Mouse (Mus musculus) small intestine, adult 2 months (tissue): ENCODE results near the gene Galnt15. TPM values are rescaled to one million over a fixed set of nuclear protein-coding genes. Genes with fewer than 3 reads are reported as not detected.
A peak's percentile ranks its signal among the peaks of the same experiment; 100 is the strongest.

ENCODE experiments used
- H3K27ac ChIP-seq: fragments of 200-500 bp; 2 replicates; pipeline ENCODE4 v1.5.1; 2012; ENCODE audit warnings: low read depth, low read length, control low read depth, inconsistent platforms; ENCODE audit not compliant: insufficient read depth
- H3K27me3 ChIP-seq: fragments of 200-500 bp; 2 replicates; pipeline ENCODE4 v1.6.1; 2012; ENCODE audit warnings: mild to moderate bottlenecking, moderate library complexity, low read length, inconsistent platforms; ENCODE audit not compliant: control insufficient read depth, insufficient read depth
- H3K36me3 ChIP-seq: fragments of 200-500 bp; 2 replicates; pipeline ENCODE4 v1.6.1; 2012; ENCODE audit warnings: mild to moderate bottlenecking, low read length, control low read depth, inconsistent platforms; ENCODE audit not compliant: control insufficient read depth, insufficient read depth
- H3K4me1 ChIP-seq: fragments of 200-500 bp; 2 replicates; pipeline ENCODE4 v1.6.1; 2012; ENCODE audit warnings: low read length, inconsistent platforms, mixed read lengths; ENCODE audit not compliant: control insufficient read depth, insufficient read depth, insufficient read length
- H3K4me3 ChIP-seq: fragments of 200-500 bp; 2 replicates; pipeline ENCODE4 v1.5.1; 2012; ENCODE audit warnings: low read depth, mild to moderate bottlenecking, control low read depth, inconsistent platforms, low read length, moderate library complexity
- CTCF ChIP-seq: fragments of 200-500 bp; IDR thresholded peaks from 2 replicates; pipeline ENCODE4 v1.5.1; 2012; ENCODE audit warnings: low read depth, mild to moderate bottlenecking, control low read depth, inconsistent platforms, low read length, moderate library complexity, mixed read lengths; ENCODE audit not compliant: insufficient replicate concordance, insufficient read length; ENCODE audit errors: extremely low read depth
- POLR2A ChIP-seq: fragments of 200-500 bp; IDR thresholded peaks from 2 replicates; pipeline ENCODE4 v1.6.1; 2012; ENCODE audit warnings: low read depth, mild to moderate bottlenecking, control low read depth, inconsistent platforms, low read length, moderate library complexity
- whole genome bisulfite sequencing: fragments of 180-500 bp; shearing (Covaris S2); methylation state at CpG from one replicate; pipeline ENCODE4 v1.1.7; 2018; 5-methylcytosine and 5-hydroxymethylcytosine counted together
- polyA plus RNA-seq: library from polyadenylated mRNA; depleted of rRNA; stranded (reverse); fragments of >200 nt; gene quantifications from 2 replicates; pipeline ENCODE4 v1.2.3, GENCODE M21; 2012

The Galnt15 gene
- polyA plus RNA-seq, 1 experiment: 2.1 TPM

- 56% methylated on average over 8 of the region's 8 CpGs for WGBS
- Histone ChIP-seq H3K4me1 (no peaks in the 10 kb centered on the region), H3K36me3 (peaks cover 10% of the 10 kb centered on the region), H3K27ac (no peak overlapping the region), H3K4me3 (no peak overlapping the region), H3K27me3 (no peaks in the 10 kb centered on the region)
- no peak for TF ChIP-seq POLR2A
- TF ChIP-seq CTCF: peak; percentile 91
Observed at GRCm38 (mm10) chr14:32076896-32077575, 48.2 kb downstream of the Galnt15 start.

GRCm38 (mm10) chr14:32081026-32081425 is 52.2 kb downstream of the Galnt15 start:
- TF ChIP-seq CTCF: no peak
- TF ChIP-seq POLR2A: no peak
- H3K4me3 ChIP-seq: no peak overlapping the region

GRCm38 (mm10) chr14:32082891-32083290 is 54.1 kb downstream of the Galnt15 start:
- 92% methylated on average over 6 of the region's 6 CpGs for WGBS
- Histone ChIP-seq H3K36me3 (peaks cover 19% of the 10 kb centered on the region), H3K4me1 (peaks cover 3% of the 10 kb centered on the region; the same call in 1 of the 2 replicates), H3K27me3 (no peaks in the 10 kb centered on the region), H3K4me3 (no peak overlapping the region), H3K27ac (no peak overlapping the region)
- TF ChIP-seq POLR2A (no peak), CTCF (no peak)

More at GRCm38 (mm10) chr14:32081026-32081425, 52.2 kb downstream of the Galnt15 start:
- no peak overlapping the region for H3K27ac ChIP-seq
- H3K36me3 ChIP-seq: peaks cover 19% of the 10 kb centered on the region
- H3K27me3 ChIP-seq: no peaks in the 10 kb centered on the region
- no peaks in the 10 kb centered on the region for H3K4me1 ChIP-seq
- WGBS: 69% methylated on average over 10 of the region's 10 CpGs

DNA sequence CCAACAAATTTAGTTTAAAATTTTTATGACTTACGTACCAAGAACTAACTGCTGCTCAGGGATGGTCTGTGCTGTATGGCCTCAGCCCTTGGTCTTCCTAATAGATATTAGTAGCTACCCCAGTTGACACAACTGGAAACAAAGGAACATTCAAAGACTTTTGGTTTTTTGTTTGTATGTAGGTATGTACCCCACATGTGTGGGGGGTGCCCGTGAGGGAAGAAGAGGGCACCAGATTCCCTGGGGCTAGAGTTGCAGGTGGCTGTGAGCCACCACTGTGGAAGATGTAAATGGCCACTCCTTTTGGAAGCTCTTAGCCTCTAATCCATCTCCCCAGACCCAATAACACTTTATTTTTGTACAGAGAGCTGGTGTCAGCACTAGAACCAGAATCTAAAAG is 54.7 kb downstream of the Galnt15 start:
- no peak overlapping the region for H3K4me3 ChIP-seq
- H3K27ac ChIP-seq: no peak overlapping the region
- H3K4me1 ChIP-seq: peaks cover 3% of the 10 kb centered on the region; the same call in 1 of the 2 replicates
- H3K27me3 ChIP-seq: no peaks in the 10 kb centered on the region
- TF ChIP-seq POLR2A (no peak), CTCF (no peak)
- WGBS: 95% methylated on average over 2 of the region's 2 CpGs
- H3K36me3 ChIP-seq: peaks cover 19% of the 10 kb centered on the region

GRCm38 (mm10) chr14:32084761-32085485 is 56.1 kb downstream of the Galnt15 start, which contains the start of gene Oxnad1:
Gene Oxnad1, plus strand, starts transcription at chr14:32085374.
- peaks cover 3% of the 10 kb centered on the region; the same call in 1 of the 2 replicates for H3K4me1 ChIP-seq
- peaks cover 19% of the 10 kb centered on the region for H3K36me3 ChIP-seq
- no peaks in the 10 kb centered on the region for H3K27me3 ChIP-seq
- peak within 1 kb of the TSS; percentile 76 for H3K4me3 ChIP-seq
- TF ChIP-seq POLR2A: no peak
- no peak for TF ChIP-seq CTCF
- peak within 1 kb of the TSS; percentile 87 for H3K27ac ChIP-seq
- WGBS: 2% methylated on average over 22 of the region's 22 CpGs

DNA sequence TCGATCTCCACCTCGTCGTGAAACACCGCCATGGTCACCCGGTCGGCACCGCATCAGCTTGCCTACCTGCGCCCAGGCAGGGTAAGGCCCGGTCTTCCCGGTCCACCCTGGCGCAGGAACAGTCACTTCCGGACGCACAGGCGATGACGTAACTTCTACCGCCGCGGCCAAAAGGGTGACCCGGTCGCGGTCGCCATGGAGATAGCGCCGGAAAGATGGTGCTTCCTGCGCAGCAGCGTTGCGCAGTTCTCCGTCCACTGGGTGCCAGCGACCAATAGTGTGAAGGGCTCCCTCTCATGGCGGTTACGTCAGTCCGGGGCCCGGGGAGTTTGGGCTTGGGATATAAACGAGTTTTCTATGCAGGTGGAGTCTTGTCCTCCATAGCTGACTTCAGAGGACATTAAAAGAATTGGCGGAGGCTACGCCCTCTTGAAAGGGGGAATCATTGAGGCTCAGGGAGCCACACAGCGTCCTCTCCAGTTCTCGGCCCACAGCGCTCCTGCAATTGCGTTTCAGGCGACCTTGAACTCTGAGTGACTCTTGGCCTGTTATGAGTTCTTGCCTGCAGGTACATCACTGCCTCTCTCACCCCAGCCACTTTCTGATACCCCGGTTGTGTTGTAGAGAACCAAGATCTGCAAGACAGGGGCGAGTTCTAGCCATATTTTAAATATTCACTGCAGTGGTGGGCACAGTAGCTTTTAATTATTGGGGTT is 56.9 kb downstream of the Galnt15 start, which contains the start of gene Dph3:
Gene Dph3 (minus strand): TSS at position 244 of the 716 bp plus-strand sequence.
- TF ChIP-seq POLR2A (peak; percentile 86; the same call in 1 of the 2 replicates), CTCF (peak; percentile 39; the same call in 1 of the 2 replicates)
- under 1% methylated on average over 43 of the region's 43 CpGs for WGBS
- Histone ChIP-seq H3K36me3 (peaks cover 19% of the 10 kb centered on the region), H3K27ac (peak within 1 kb of the TSS; percentile 87), H3K4me3 (peak within 1 kb of the TSS; percentile 76), H3K4me1 (peaks cover 3% of the 10 kb centered on the region; the same call in 1 of the 2 replicates), H3K27me3 (no peaks in the 10 kb centered on the region)
